Mouse (Mus musculus): ENCODE results near the gene Bsg. TPM values are rescaled to one million over a fixed set of nuclear protein-coding genes. Genes with fewer than 3 reads are reported as not detected.

Gene Bsg
- polyA plus RNA-seq, 1 experiment from 2014 or later: 1,079 TPM

DNA sequence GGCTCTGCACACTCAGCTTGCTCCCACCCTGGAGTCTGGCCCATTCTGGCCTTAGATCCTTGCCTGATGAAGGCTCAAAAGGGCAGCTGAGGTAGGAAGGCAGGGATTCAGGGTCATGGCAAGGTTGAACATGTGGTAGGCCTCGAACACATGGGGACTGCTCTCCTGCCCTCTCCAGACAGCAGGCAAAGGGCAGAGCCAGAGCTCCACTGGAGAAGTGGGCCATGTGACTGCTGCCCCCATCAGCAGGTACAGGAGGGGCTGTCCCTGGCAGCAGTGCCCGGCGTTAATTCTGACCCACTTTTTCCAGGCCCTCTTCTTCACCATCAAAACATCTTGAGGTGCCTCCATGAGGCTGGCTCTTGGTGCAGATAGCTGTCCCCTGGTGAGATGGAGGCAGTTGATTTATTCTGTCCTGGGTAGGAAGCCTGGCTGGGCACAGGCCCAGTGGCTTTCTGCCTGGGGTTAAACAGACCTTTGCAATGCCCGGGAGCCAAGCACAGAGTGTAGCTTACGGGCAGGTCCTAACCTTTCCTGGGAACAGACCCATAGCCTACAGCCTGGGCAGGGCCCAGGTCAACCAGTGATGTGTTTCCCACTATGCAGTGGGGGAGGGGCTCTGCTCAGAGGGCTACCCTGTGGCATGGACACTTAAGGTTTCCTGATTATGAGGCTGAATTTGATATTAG lies 2.3 kb downstream of the Bsg start:
- H3K36me3 ChIP-seq (ENCODE audit: insufficient read depth, low read length): peaks cover 28% of the 10 kb centered on the region
- peak overlapping the region; percentile 79; the same call in 1 of the 2 replicates for H3K4me2 ChIP-seq (ENCODE audit: low read length)
- 65% methylated on average over 5 of the region's 5 CpGs for WGBS
- ATAC-seq (replicated peaks; ENCODE audit: low FRiP score, low read depth): no peak
- 0 out of 2 replicates have a peak overlapping the region, but pooled peaks have one; percentile 44 for H3K9ac ChIP-seq (ENCODE audit: low read depth, low read length)
- no peak for TF ChIP-seq CTCF (IDR thresholded peaks at IDR 0.05; ENCODE audit: low read depth)
- H3K27me3 ChIP-seq (ENCODE audit: insufficient read depth, low read length): no peaks in the 10 kb centered on the region
- peak overlapping the region; percentile 57; the same call in 1 of the 2 replicates for H3K27ac ChIP-seq
- DNase-seq (ENCODE audit: low spot score): no peak
- no peaks in the 10 kb centered on the region for H3K9me3 ChIP-seq (replicated peaks; ENCODE audit: low read length)
- peaks cover 13% of the 10 kb centered on the region for H3K4me1 ChIP-seq (replicated peaks; ENCODE audit: insufficient read depth, low read length)
- H3K4me3 ChIP-seq (replicated peaks; ENCODE audit: low read depth, low read length): no peak overlapping the region

- no peak for DNase-seq (ENCODE audit: low spot score)
- peaks cover 13% of the 10 kb centered on the region for H3K4me1 ChIP-seq (replicated peaks; ENCODE audit: insufficient read depth, low read length)
- 70% methylated on average over 1 of the region's 1 CpGs for WGBS
- no peak overlapping the region for H3K27ac ChIP-seq
- H3K4me3 ChIP-seq (replicated peaks; ENCODE audit: low read depth, low read length): no peak overlapping the region
- no peak for TF ChIP-seq CTCF (IDR thresholded peaks at IDR 0.05; ENCODE audit: low read depth)
- no peak overlapping the region for H3K4me2 ChIP-seq (ENCODE audit: low read length)
- no peaks in the 10 kb centered on the region for H3K27me3 ChIP-seq (ENCODE audit: insufficient read depth, low read length)
- no peak overlapping the region for H3K9ac ChIP-seq (ENCODE audit: low read depth, low read length)
- H3K36me3 ChIP-seq (ENCODE audit: insufficient read depth, low read length): peaks cover 32% of the 10 kb centered on the region
- no peaks in the 10 kb centered on the region for H3K9me3 ChIP-seq (replicated peaks; ENCODE audit: low read length)
- no peak for ATAC-seq (replicated peaks; ENCODE audit: low FRiP score, low read depth)
Observed at GRCm38 (mm10) chr10:79707162-79707561, 2.9 kb downstream of the Bsg start.

GRCm38 (mm10) chr10:79707759-79708158 lies 3.5 kb downstream of the Bsg start:
- Histone ChIP-seq H3K36me3 (ENCODE audit: insufficient read depth, low read length) (peaks cover 32% of the 10 kb centered on the region), H3K4me3 (replicated peaks; ENCODE audit: low read depth, low read length) (no peak overlapping the region), H3K27ac (no peak overlapping the region), H3K4me2 (ENCODE audit: low read length) (no peak overlapping the region), H3K4me1 (replicated peaks; ENCODE audit: insufficient read depth, low read length) (peaks cover 13% of the 10 kb centered on the region), H3K27me3 (ENCODE audit: insufficient read depth, low read length) (no peaks in the 10 kb centered on the region), H3K9ac (ENCODE audit: low read depth, low read length) (no peak overlapping the region), H3K9me3 (replicated peaks; ENCODE audit: low read length) (no peaks in the 10 kb centered on the region)
- DNase-seq (ENCODE audit: low spot score) (no peak), ATAC-seq (replicated peaks; ENCODE audit: low FRiP score, low read depth) (no peak)
- TF ChIP-seq CTCF (IDR thresholded peaks at IDR 0.05; ENCODE audit: low read depth): no peak
- WGBS: 72% methylated on average over 4 of the region's 4 CpGs

- no peak overlapping the region for H3K27ac ChIP-seq
- peaks cover 32% of the 10 kb centered on the region for H3K36me3 ChIP-seq (ENCODE audit: insufficient read depth, low read length)
- no peak for TF ChIP-seq CTCF (IDR thresholded peaks at IDR 0.05; ENCODE audit: low read depth)
- no peaks in the 10 kb centered on the region for H3K27me3 ChIP-seq (ENCODE audit: insufficient read depth, low read length)
- no peak overlapping the region for H3K9ac ChIP-seq (ENCODE audit: low read depth, low read length)
- ATAC-seq (replicated peaks; ENCODE audit: low FRiP score, low read depth) (no peak), DNase-seq (ENCODE audit: low spot score) (no peak)
- peaks cover 13% of the 10 kb centered on the region for H3K4me1 ChIP-seq (replicated peaks; ENCODE audit: insufficient read depth, low read length)
- WGBS: 85% methylated on average over 21 of the region's 21 CpGs
- no peak overlapping the region for H3K4me2 ChIP-seq (ENCODE audit: low read length)
- H3K9me3 ChIP-seq (replicated peaks; ENCODE audit: low read length): no peaks in the 10 kb centered on the region
- no peak overlapping the region for H3K4me3 ChIP-seq (replicated peaks; ENCODE audit: low read depth, low read length)
Observed at GRCm38 (mm10) chr10:79708668-79709067, 4.4 kb downstream of the Bsg start.

DNA sequence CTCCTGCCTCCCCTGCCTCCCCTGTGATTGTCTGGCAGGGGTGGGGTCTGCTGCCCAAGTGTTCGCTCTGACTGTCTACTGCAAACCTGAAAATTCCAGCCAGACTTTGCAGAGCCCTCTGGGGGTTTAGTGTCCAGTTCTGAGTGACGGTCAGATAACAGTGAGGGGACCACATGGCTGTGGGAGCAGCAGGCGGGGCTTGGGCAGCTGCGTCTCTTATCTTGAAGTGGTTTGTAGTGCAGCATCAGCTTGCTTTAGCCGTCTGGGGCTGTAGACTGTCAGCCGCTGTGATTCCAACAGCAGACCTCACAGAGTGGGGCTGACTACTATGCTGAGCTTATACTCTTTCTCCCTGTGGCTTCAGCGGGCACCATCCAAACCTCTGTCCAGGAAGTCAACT lies 5.0 kb downstream of the Bsg start:
- peaks cover 13% of the 10 kb centered on the region for H3K4me1 ChIP-seq (replicated peaks; ENCODE audit: insufficient read depth, low read length)
- H3K9me3 ChIP-seq (replicated peaks; ENCODE audit: low read length): no peaks in the 10 kb centered on the region
- H3K27me3 ChIP-seq (ENCODE audit: insufficient read depth, low read length): no peaks in the 10 kb centered on the region
- WGBS: 72% methylated on average over 7 of the region's 7 CpGs
- DNase-seq (ENCODE audit: low spot score): no peak
- peaks cover 32% of the 10 kb centered on the region for H3K36me3 ChIP-seq (ENCODE audit: insufficient read depth, low read length)
- no peak overlapping the region for H3K27ac ChIP-seq
- ATAC-seq (replicated peaks; ENCODE audit: low FRiP score, low read depth): no peak
- H3K4me3 ChIP-seq (replicated peaks; ENCODE audit: low read depth, low read length): no peak overlapping the region
- H3K9ac ChIP-seq (ENCODE audit: low read depth, low read length): no peak overlapping the region
- TF ChIP-seq CTCF (IDR thresholded peaks at IDR 0.05; ENCODE audit: low read depth): no peak
- H3K4me2 ChIP-seq (ENCODE audit: low read length): no peak overlapping the region

GRCm38 (mm10) chr10:79712029-79712428 lies 7.7 kb downstream of the Bsg start:
- peaks cover 29% of the 10 kb centered on the region for H3K36me3 ChIP-seq (ENCODE audit: insufficient read depth, low read length)
- DNase-seq (ENCODE audit: low spot score) (peak; percentile 49), ATAC-seq (replicated peaks; ENCODE audit: low FRiP score, low read depth) (peak; percentile 23)
- no peak overlapping the region for H3K9ac ChIP-seq (ENCODE audit: low read depth, low read length)
- no peak overlapping the region for H3K27ac ChIP-seq
- H3K9me3 ChIP-seq (replicated peaks; ENCODE audit: low read length): no peaks in the 10 kb centered on the region
- H3K4me3 ChIP-seq (replicated peaks; ENCODE audit: low read depth, low read length): no peak overlapping the region
- H3K4me1 ChIP-seq (replicated peaks; ENCODE audit: insufficient read depth, low read length): peaks cover 10% of the 10 kb centered on the region; the same call in 1 of the 2 replicates
- peak; percentile 48; the same call in 1 of the 2 replicates for TF ChIP-seq CTCF (IDR thresholded peaks at IDR 0.05; ENCODE audit: low read depth)
- H3K27me3 ChIP-seq (ENCODE audit: insufficient read depth, low read length): peaks cover 18% of the 10 kb centered on the region
- H3K4me2 ChIP-seq (ENCODE audit: low read length): no peak overlapping the region
- WGBS: 76% methylated on average over 1 of the region's 1 CpGs

Data from kidney, postnatal 0 days (tissue).